Mouse (Mus musculus) frontal cortex, adult (tissue): ENCODE results near the gene Chrna10.
A peak's percentile ranks its signal among the peaks of the same experiment; 100 is the strongest.

ENCODE experiments used
- ATAC-seq: cut with Nextera tagmentation; 2 replicates; pipeline ENCODE4 v1.9.2; 2017; ENCODE audit warnings: mild to moderate bottlenecking, moderate library complexity, mixed read lengths; ENCODE audit not compliant: low TSS enrichment

The Chrna10 gene

GRCm38 (mm10) chr7:102081784-102082183 lies 34.8 kb downstream of the Chrna10 start:
- ATAC-seq, result no peak

- no peak for ATAC-seq
Measured at GRCm38 (mm10) chr7:102080311-102080710, 36.3 kb downstream of the Chrna10 start.

GRCm38 (mm10) chr7:102078517-102078916 lies 38.1 kb downstream of the Chrna10 start:
- no peak for ATAC-seq

- no peak for ATAC-seq
Measured at GRCm38 (mm10) chr7:102076714-102077296, 39.8 kb downstream of the Chrna10 start.

GRCm38 (mm10) chr7:102066363-102066762 lies 50.3 kb downstream of the Chrna10 start:
- no peak for ATAC-seq

- peak; percentile 99 for ATAC-seq
Measured at GRCm38 (mm10) chr7:102065046-102065891, 51.4 kb downstream of the Chrna10 start, which contains the start of the genes Rnf121, Xndc1 and Xntrpc. Gene Rnf121, minus strand, starts transcription at chr7:102065469. Gene Xndc1, plus strand, starts transcription at chr7:102065511. Gene Xntrpc, plus strand, starts transcription at chr7:102065713.

GRCm38 (mm10) chr7:102064655-102065045 lies 52.0 kb downstream of the Chrna10 start:
- peak; percentile 35 for ATAC-seq

GRCm38 (mm10) chr7:102063891-102064290 lies 52.7 kb downstream of the Chrna10 start:
- no peak for ATAC-seq

- ATAC-seq, result no peak
Measured at GRCm38 (mm10) chr7:102062203-102062602, 54.4 kb downstream of the Chrna10 start.

- ATAC-seq, result no peak
Measured at GRCm38 (mm10) chr7:102061353-102061752, 55.3 kb downstream of the Chrna10 start.
